Mouse (Mus musculus): ENCODE data around the gene Gm49673. TPM values are rescaled to one million over a fixed set of nuclear protein-coding genes. Genes with fewer than 3 reads are reported as not detected.
"Not testable (repeated sequence)": the region's sequence is repeated elsewhere in the genome, so short reads cannot be mapped to it uniquely, and the experiment has no call there.

Gene Gm49673
- total and polyA plus RNA-seq, 2 experiments from 2014 or later: 0.35 to 6.0 TPM

GRCm38 (mm10) chr17:8046178-8046577 is 101.4 kb downstream of the Gm49673 start:
- H3K27me3 ChIP-seq (ENCODE audit: insufficient read depth, low read length); H3K4me2 ChIP-seq (ENCODE audit: low read depth, low read length); H3K4me3 ChIP-seq (ENCODE audit: low read length); H3K9ac ChIP-seq (replicated peaks; ENCODE audit: low read length); H3K9me3 ChIP-seq (ENCODE audit: low read length); H3K4me1 ChIP-seq (ENCODE audit: insufficient read depth, low read length); ATAC-seq; H3K36me3 ChIP-seq (ENCODE audit: insufficient read depth, low read length); DNase-seq (ENCODE audit: low spot score); H3K27ac ChIP-seq: not testable (repeated sequence)
- TF ChIP-seq CTCF (IDR thresholded peaks at IDR 0.05; ENCODE audit: low read depth): peak; percentile 51
- WGBS: 0% methylated on average over 2 of the region's 5 CpGs

GRCm38 (mm10) chr17:8041197-8041596 is 106.4 kb downstream of the Gm49673 start:
- not testable (repeated sequence) for H3K27me3 ChIP-seq (ENCODE audit: insufficient read depth, low read length); H3K9ac ChIP-seq (replicated peaks; ENCODE audit: low read length); ATAC-seq; H3K4me1 ChIP-seq (ENCODE audit: insufficient read depth, low read length); H3K4me3 ChIP-seq (ENCODE audit: low read length); H3K9me3 ChIP-seq (ENCODE audit: low read length); DNase-seq (ENCODE audit: low spot score); H3K36me3 ChIP-seq (ENCODE audit: insufficient read depth, low read length); H3K4me2 ChIP-seq (ENCODE audit: low read depth, low read length); H3K27ac ChIP-seq
- no CpG with 5 or more reads among the region's 5 CpGs for WGBS

DNA sequence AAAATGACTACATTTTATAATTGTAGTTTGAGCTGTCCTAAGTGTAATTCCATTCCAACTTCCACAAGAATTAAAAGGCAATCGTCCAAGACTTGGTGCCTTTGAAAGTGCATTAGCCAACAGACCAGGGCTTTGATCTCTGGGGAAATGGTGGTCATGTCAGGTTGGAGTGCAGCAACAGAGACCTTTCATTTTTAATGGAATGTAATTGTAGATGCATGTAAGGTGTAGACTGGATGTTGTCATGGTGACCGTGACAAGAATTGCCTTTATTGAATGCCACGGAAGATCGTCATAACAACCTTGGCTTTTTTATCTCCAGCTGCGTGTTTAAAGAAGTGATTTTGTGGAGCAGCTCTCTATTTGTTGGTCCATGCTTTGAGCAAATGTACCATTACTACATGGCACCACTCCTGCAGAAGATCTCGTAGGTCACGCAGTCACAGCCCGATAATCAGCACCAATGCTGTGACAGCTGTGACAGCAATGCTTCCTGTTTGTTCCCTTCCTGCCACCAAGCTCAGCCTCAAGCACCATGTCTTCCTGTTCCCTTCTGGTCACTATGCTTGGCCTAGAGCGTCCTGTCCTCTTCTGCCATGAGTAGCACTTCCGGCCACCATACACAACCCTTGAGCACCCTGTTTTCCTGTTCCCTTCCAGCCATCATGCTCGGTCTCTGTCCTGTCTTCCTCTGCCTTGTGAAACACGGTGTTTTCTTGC is 107.5 kb downstream of the Gm49673 start:
- H3K4me3 ChIP-seq (ENCODE audit: low read length); H3K9me3 ChIP-seq (ENCODE audit: low read length); H3K36me3 ChIP-seq (ENCODE audit: insufficient read depth, low read length); H3K4me2 ChIP-seq (ENCODE audit: low read depth, low read length); ATAC-seq; H3K27ac ChIP-seq; DNase-seq (ENCODE audit: low spot score); H3K9ac ChIP-seq (replicated peaks; ENCODE audit: low read length); H3K4me1 ChIP-seq (ENCODE audit: insufficient read depth, low read length); H3K27me3 ChIP-seq (ENCODE audit: insufficient read depth, low read length): not testable (repeated sequence)
- no CpG with 5 or more reads among the region's 12 CpGs for WGBS

DNA sequence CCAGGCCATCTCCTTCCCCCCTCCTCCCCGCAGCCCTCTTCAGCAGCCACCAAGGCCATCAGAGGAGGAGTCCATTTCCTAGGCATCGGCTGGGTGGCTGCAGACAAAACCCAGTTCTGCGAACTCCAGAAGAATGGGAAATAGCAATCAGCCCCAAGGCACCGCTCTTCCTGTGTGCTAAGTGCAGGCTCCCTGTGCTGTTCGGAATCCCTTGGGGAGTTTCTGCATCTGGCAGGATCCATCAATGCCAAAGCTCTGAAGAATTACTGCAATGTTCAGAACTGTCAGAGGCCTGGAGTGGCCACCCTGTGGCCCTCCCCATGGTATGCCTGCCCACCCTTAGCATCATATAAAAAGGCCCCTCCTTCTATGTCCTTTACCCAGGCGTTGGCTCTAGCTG is 110.6 kb downstream of the Gm49673 start:
- whole genome bisulfite sequencing: 70% methylated on average over 4 of the region's 6 CpGs
- H3K4me3 ChIP-seq (ENCODE audit: low read length); H3K4me1 ChIP-seq (ENCODE audit: insufficient read depth, low read length); DNase-seq (ENCODE audit: low spot score); H3K9me3 ChIP-seq (ENCODE audit: low read length); ATAC-seq; H3K9ac ChIP-seq (replicated peaks; ENCODE audit: low read length); H3K27ac ChIP-seq; H3K4me2 ChIP-seq (ENCODE audit: low read depth, low read length); H3K36me3 ChIP-seq (ENCODE audit: insufficient read depth, low read length); H3K27me3 ChIP-seq (ENCODE audit: insufficient read depth, low read length): not testable (repeated sequence)

Other genes starting within 250 kb of the Gm49673 start
- gene Tagap, start 221.8 kb downstream of the Gm49673 start, total RNA-seq (2014; rRNA removed): 1.4 TPM in 2 replicates
- 0.33 and 0.37 TPM in 2 replicates for gene Tagap, start 221.8 kb downstream of the Gm49673 start, polyA plus RNA-seq (2015; fragmentation: Nextera tagmentation; extraction: Ambion mirVana)
- gene Rsph3a, start 202.2 kb downstream of the Gm49673 start, total RNA-seq (2014; rRNA removed): 38.7 and 65.3 TPM in 2 replicates
- 64.7 and 67.4 TPM in 2 replicates for gene Rsph3a, start 202.2 kb downstream of the Gm49673 start, polyA plus RNA-seq (2015; fragmentation: Nextera tagmentation; extraction: Ambion mirVana)
- gene Rnaset2a, start 309 bp upstream of the Gm49673 start, total RNA-seq (2014; rRNA removed): 13.7 and 26.9 TPM in 2 replicates
- gene Rnaset2a, start 309 bp upstream of the Gm49673 start, polyA plus RNA-seq (2015; fragmentation: Nextera tagmentation; extraction: Ambion mirVana): 24.0 and 25.4 TPM in 2 replicates
- 11.8 and 17.3 TPM in 2 replicates for gene Fgfr1op, start 17.7 kb upstream of the Gm49673 start, total RNA-seq (2014; rRNA removed)
- 18.6 and 20.4 TPM in 2 replicates for gene Fgfr1op, start 17.7 kb upstream of the Gm49673 start, polyA plus RNA-seq (2015; fragmentation: Nextera tagmentation; extraction: Ambion mirVana)
- gene Ccr6, start 88.3 kb upstream of the Gm49673 start, total RNA-seq (2014; rRNA removed): not detected in 2 replicates
- not detected in 2 replicates for gene Ccr6, start 88.3 kb upstream of the Gm49673 start, polyA plus RNA-seq (2015; fragmentation: Nextera tagmentation; extraction: Ambion mirVana)
- 485 and 522 TPM in 2 replicates for gene Mpc1, start 135.1 kb upstream of the Gm49673 start, total RNA-seq (2014; rRNA removed)
- 608 and 645 TPM in 2 replicates for gene Mpc1, start 135.1 kb upstream of the Gm49673 start, polyA plus RNA-seq (2015; fragmentation: Nextera tagmentation; extraction: Ambion mirVana)
- 74.5 and 98.7 TPM in 2 replicates for gene Sft2d1, start 163.3 kb upstream of the Gm49673 start, total RNA-seq (2014; rRNA removed)
- gene Sft2d1, start 163.3 kb upstream of the Gm49673 start, polyA plus RNA-seq (2015; fragmentation: Nextera tagmentation; extraction: Ambion mirVana): 171 and 172 TPM in 2 replicates
- 40.9 and 41.2 TPM in 2 replicates for gene Prr18, start 189.7 kb upstream of the Gm49673 start, total RNA-seq (2014; rRNA removed)
- gene Prr18, start 189.7 kb upstream of the Gm49673 start, polyA plus RNA-seq (2015; fragmentation: Nextera tagmentation; extraction: Ambion mirVana): 17.6 and 18.0 TPM in 2 replicates
- gene T2, start 208.2 kb upstream of the Gm49673 start, total RNA-seq (2014; rRNA removed): 0.10 and 0.11 TPM in 2 replicates
- gene T2, start 208.2 kb upstream of the Gm49673 start, polyA plus RNA-seq (2015; fragmentation: Nextera tagmentation; extraction: Ambion mirVana): 0.55 and 0.69 TPM in 2 replicates